Mouse (Mus musculus): Measurements from ENCODE around the gene Numbl. TPM values are rescaled to one million over a fixed set of nuclear protein-coding genes. Genes with fewer than 3 reads are reported as not detected.

Gene Numbl
- total and polyA plus RNA-seq, 3 experiments, result 0.81 to 2.9 (median 2.3) TPM

GRCm38 (mm10) chr7:27212626-27213025 lies 45.6 kb upstream of the Numbl start:
- Histone ChIP-seq H3K36me3 (replicated peaks in 1 of 2; ENCODE audit: control insufficient read depth in 1 of 2, insufficient read depth in 1 of 2, low read length in 1 of 2) (peaks cover 49 to 88% of the 10 kb centered on the region in 2 experiments), H3K4me2 (ENCODE audit: insufficient read depth, low read depth, poor library complexity, severe bottlenecking) (no peak overlapping the region), H3K9me3 (replicated peaks; ENCODE audit: low read length) (no peaks in the 10 kb centered on the region), H3K4me3 (replicated peaks in 1 of 3; ENCODE audit: low read depth in 2 of 3, low read length in 2 of 3, poor library complexity in 1 of 3) (no peak overlapping the region), H3K27ac (ENCODE audit: insufficient read depth, low read depth) (no peak overlapping the region), H3K4me1 (ENCODE audit: control insufficient read depth in 1 of 2, insufficient read depth in 2 of 2) (peaks cover 0 to 12% of the 10 kb centered on the region in 2 experiments; a peak in 2 of 4 replicates), H3K27me3 (replicated peaks) (no peaks in the 10 kb centered on the region), H3K9ac (ENCODE audit: insufficient read depth, low read depth) (no peak overlapping the region), H3K79me2 (replicated peaks; ENCODE audit: control insufficient read depth, extremely low read depth, insufficient read depth, poor library complexity, severe bottlenecking) (no peaks in the 10 kb centered on the region)
- DNase-seq (ENCODE audit: extremely low read depth), result no peak
- dilution Hi-C loops (cut with MboI; ENCODE audit: extremely low pct_ligation_motif_present, extremely low pct_unique_long_range_greater_than_20kb, low sequenced_read_pairs), result no loop called here
- in situ Hi-C loops (cut with MboI; ENCODE audit: low pct_ligation_motif_present, low pct_unique_long_range_greater_than_20kb, low sequenced_read_pairs), result no loop called here
- TF ChIP-seq EP300 (IDR thresholded peaks at IDR 0.05; ENCODE audit: low read length), result no peak
- TF ChIP-seq RCOR1 (conservative IDR thresholded peaks at IDR 0.05; ENCODE audit: low read depth, low read length), result no peak
- no peak for TF ChIP-seq E2F4 (IDR thresholded peaks at IDR 0.05; ENCODE audit: insufficient replicate concordance, low read depth, low read length)
- TF ChIP-seq JUN (IDR thresholded peaks at IDR 0.05; ENCODE audit: insufficient read depth, low read depth, low read length), result no peak
- TF ChIP-seq SMC3 (IDR thresholded peaks at IDR 0.05; ENCODE audit: low read depth, low read length), result no peak
- no peak for TF ChIP-seq KAT2A (IDR thresholded peaks at IDR 0.05; ENCODE audit: insufficient replicate concordance, low read length)
- TF ChIP-seq RAD21 (IDR thresholded peaks at IDR 0.05; ENCODE audit: low read depth, low read length), result no peak
- no peak for TF ChIP-seq ZKSCAN1 (IDR thresholded peaks at IDR 0.05; ENCODE audit: borderline replicate concordance, low read depth, low read length)
- TF ChIP-seq MAZ (IDR thresholded peaks at IDR 0.05; ENCODE audit: low read depth, low read length), result no peak
- TF ChIP-seq CHD2 (IDR thresholded peaks at IDR 0.05; ENCODE audit: low read length), result no peak
- TF ChIP-seq HCFC1 (IDR thresholded peaks at IDR 0.05; ENCODE audit: low read depth, low read length), result no peak
- no peak for TF ChIP-seq ELF1 (IDR thresholded peaks at IDR 0.05; ENCODE audit: low read depth, low read length)
- TF ChIP-seq POLR2A (IDR thresholded peaks at IDR 0.05; ENCODE audit: low read depth, low read length), result no peak
- no peak for TF ChIP-seq NELFE (IDR thresholded peaks at IDR 0.05; ENCODE audit: low read depth, low read length)

GRCm38 (mm10) chr7:27218586-27218985 lies 39.6 kb upstream of the Numbl start:
- H3K9ac ChIP-seq (ENCODE audit: insufficient read depth, low read depth), result no peak overlapping the region
- H3K9me3 ChIP-seq (replicated peaks; ENCODE audit: low read length), result no peaks in the 10 kb centered on the region
- no peaks in the 10 kb centered on the region for H3K27me3 ChIP-seq (replicated peaks)
- H3K4me2 ChIP-seq (ENCODE audit: insufficient read depth, low read depth, poor library complexity, severe bottlenecking), result no peak overlapping the region
- in situ Hi-C loops (cut with MboI; ENCODE audit: low pct_ligation_motif_present, low pct_unique_long_range_greater_than_20kb, low sequenced_read_pairs) (no loop called here), dilution Hi-C loops (cut with MboI; ENCODE audit: extremely low pct_ligation_motif_present, extremely low pct_unique_long_range_greater_than_20kb, low sequenced_read_pairs) (no loop called here)
- DNase-seq (ENCODE audit: extremely low read depth), result no peak
- H3K36me3 ChIP-seq (replicated peaks in 1 of 2; ENCODE audit: control insufficient read depth in 1 of 2, insufficient read depth in 1 of 2, low read length in 1 of 2), result peaks cover 18 to 73% of the 10 kb centered on the region in 2 experiments
- H3K4me1 ChIP-seq (ENCODE audit: control insufficient read depth in 1 of 2, insufficient read depth in 2 of 2), result peaks cover 4 to 30% of the 10 kb centered on the region in 2 experiments; a peak in 3 of 4 replicates
- no peak for TF ChIP-seq ELF1 (IDR thresholded peaks at IDR 0.05; ENCODE audit: low read depth, low read length)
- no peak for TF ChIP-seq POLR2AphosphoS2 (IDR thresholded peaks at IDR 0.05; ENCODE audit: low read depth, low read length)
- no peak for TF ChIP-seq ZMIZ1 (IDR thresholded peaks at IDR 0.05; ENCODE audit: low read depth, low read length)
- TF ChIP-seq ZKSCAN1 (IDR thresholded peaks at IDR 0.05; ENCODE audit: borderline replicate concordance, low read depth, low read length), result no peak
- no peak for TF ChIP-seq TCF12 (IDR thresholded peaks at IDR 0.05; ENCODE audit: low read depth, low read length)
- TF ChIP-seq MEF2A (IDR thresholded peaks at IDR 0.05; ENCODE audit: borderline replicate concordance, low read depth, low read length), result no peak
- TF ChIP-seq CHD1 (IDR thresholded peaks at IDR 0.05; ENCODE audit: low read depth, low read length), result no peak
- no peak for TF ChIP-seq MAZ (IDR thresholded peaks at IDR 0.05; ENCODE audit: low read depth, low read length)
- TF ChIP-seq UBTF (IDR thresholded peaks at IDR 0.05; ENCODE audit: low read depth, low read length), result no peak
- H3K27ac ChIP-seq (ENCODE audit: insufficient read depth, low read depth), result no peak overlapping the region
- no peaks in the 10 kb centered on the region for H3K79me2 ChIP-seq (replicated peaks; ENCODE audit: control insufficient read depth, extremely low read depth, insufficient read depth, poor library complexity, severe bottlenecking)
- H3K4me3 ChIP-seq (replicated peaks in 1 of 3; ENCODE audit: low read depth in 2 of 3, low read length in 2 of 3, poor library complexity in 1 of 3), result no peak overlapping the region
